Mouse (Mus musculus) heart, embryonic 14.5 days (tissue): ENCODE results near the gene Rtn4ip1. TPM values are rescaled to one million over a fixed set of nuclear protein-coding genes. Genes with fewer than 3 reads are reported as not detected.

Experiments used
- ATAC-seq: fragments of 200-750 bp; cut with Nextera tagmentation; 2 replicates; pipeline ENCODE4 v1.8.0; 2017; ENCODE audit warnings: low read depth, moderate TSS enrichment; ENCODE audit not compliant: insufficient number of reproducible peaks, insufficient read depth, low FRiP score
- H3K27ac ChIP-seq, 2 experiments: fragments of 200-500 bp in 1 of 2; fragments of 300-500 bp in 1 of 2; sonication (generic) in 1 of 2; replicated peaks in 1 of 2; 2 replicates each; pipeline ENCODE4 v1.5.1; 2012 to 2014; ENCODE audit warnings: low read depth in 2 of 2, low read length in 2 of 2, control low read depth in 1 of 2, mild to moderate bottlenecking in 1 of 2, mixed read lengths in 1 of 2; ENCODE audit not compliant: control insufficient read depth in 1 of 2, insufficient read depth in 1 of 2
- H3K27me3 ChIP-seq: fragments of 300-500 bp; sonication (generic); 2 replicates; pipeline ENCODE4 v1.6.1; 2014; ENCODE audit warnings: mild to moderate bottlenecking, low read length, control low read depth; ENCODE audit not compliant: control insufficient read depth, insufficient read depth
- H3K36me3 ChIP-seq: fragments of 300-500 bp; sonication (generic); 2 replicates; pipeline ENCODE4 v1.6.1; 2014; ENCODE audit warnings: mild to moderate bottlenecking, control low read depth, low read length, mixed read lengths; ENCODE audit not compliant: control insufficient read depth, insufficient read depth
- H3K4me1 ChIP-seq, 2 experiments: fragments of 200-500 bp in 1 of 2; fragments of 300-500 bp in 1 of 2; sonication (generic) in 1 of 2; 2 replicates each; pipeline ENCODE4 v1.6.1; 2012 to 2014; ENCODE audit warnings: low read length in 2 of 2, control low read depth in 1 of 2, mixed read lengths in 1 of 2; ENCODE audit not compliant: control insufficient read depth in 2 of 2, insufficient read depth in 2 of 2
- H3K4me2 ChIP-seq: fragments of 300-500 bp; sonication (generic); 2 replicates; pipeline ENCODE4 v1.6.1; 2014; ENCODE audit warnings: mild to moderate bottlenecking, low read length
- H3K4me3 ChIP-seq, 2 experiments: fragments of 200-500 bp in 1 of 2; fragments of 300-500 bp in 1 of 2; sonication (generic) in 1 of 2; 2 replicates each; pipeline ENCODE4 v1.5.1; 2012 to 2014; ENCODE audit warnings: low read length in 2 of 2, mild to moderate bottlenecking in 2 of 2, control low read depth in 1 of 2, low read depth in 1 of 2, moderate library complexity in 1 of 2; ENCODE audit not compliant: control insufficient read depth in 1 of 2, insufficient read depth in 1 of 2
- H3K9ac ChIP-seq: fragments of 300-500 bp; sonication (generic); 2 replicates; pipeline ENCODE4 v1.6.1; 2014; ENCODE audit warnings: mild to moderate bottlenecking, low read length
- H3K9me3 ChIP-seq: fragments of 300-500 bp; sonication (generic); 2 replicates; pipeline ENCODE4 v1.6.1; 2016; ENCODE audit warnings: low read length, control low read depth; ENCODE audit not compliant: control insufficient read depth
- WGBS: fragments of 180-500 bp; shearing (Covaris S2); extraction: QIAGEN DNeasy Blood & Tissue Kit; methylation state at CpG from one replicate; pipeline ENCODE4 v1.1.7; 2014; 5-methylcytosine and 5-hydroxymethylcytosine counted together
- polyA plus RNA-seq: library from polyadenylated mRNA; unstranded; fragments of >200 nt; fragmentation: Nextera tagmentation; extraction: Ambion mirVana; gene quantifications from 2 replicates; pipeline ENCODE4 v1.2.1, GENCODE M21; 2014

Gene Rtn4ip1
- polyA plus RNA-seq, 1 experiment from 2014 or later: 28.4 TPM

GRCm38 (mm10) chr10:43993198-43993597, 91.6 kb downstream of the Rtn4ip1 start:
- ATAC-seq: no peak
- peaks cover 0 to 3% of the 10 kb centered on the region in 2 experiments; a peak in 1 of 4 replicates for H3K4me1 ChIP-seq
- no peak overlapping the region for H3K4me3 ChIP-seq

GRCm38 (mm10) chr10:43995858-43996650, 94.4 kb downstream of the Rtn4ip1 start:
- no peaks in the 10 kb centered on the region for H3K36me3 ChIP-seq
- no peak overlapping the region for H3K9ac ChIP-seq
- no peak overlapping the region for H3K4me3 ChIP-seq
- 70% methylated on average over 10 of the region's 10 CpGs for WGBS
- ATAC-seq: no peak
- H3K4me2 ChIP-seq: no peak overlapping the region
- peaks cover 0 to 3% of the 10 kb centered on the region in 2 experiments; a peak in 2 of 4 replicates for H3K4me1 ChIP-seq
- no peaks in the 10 kb centered on the region for H3K9me3 ChIP-seq
- no peak overlapping the region for H3K27ac ChIP-seq
- H3K27me3 ChIP-seq: peaks cover 13% of the 10 kb centered on the region

More at GRCm38 (mm10) chr10:43993198-43993597, 91.6 kb downstream of the Rtn4ip1 start:
- H3K27ac ChIP-seq: no peak overlapping the region
- no peak overlapping the region for H3K4me2 ChIP-seq
- H3K9me3 ChIP-seq: no peaks in the 10 kb centered on the region
- no peaks in the 10 kb centered on the region for H3K36me3 ChIP-seq
- no peak overlapping the region for H3K9ac ChIP-seq
- no peaks in the 10 kb centered on the region for H3K27me3 ChIP-seq
- WGBS: 25% methylated on average over 6 of the region's 6 CpGs

- Histone ChIP-seq H3K36me3 (no peaks in the 10 kb centered on the region), H3K9ac (no peak overlapping the region), H3K27ac (no peak overlapping the region), H3K4me1 (peaks cover 0 to 3% of the 10 kb centered on the region in 2 experiments; a peak in 2 of 4 replicates), H3K9me3 (no peaks in the 10 kb centered on the region), H3K27me3 (peaks cover 25% of the 10 kb centered on the region), H3K4me3 (no peak overlapping the region), H3K4me2 (no peak overlapping the region)
- WGBS: 41% methylated on average over 10 of the region's 10 CpGs
- no peak for ATAC-seq
Observed at GRCm38 (mm10) chr10:43997276-43997675, 95.7 kb downstream of the Rtn4ip1 start.

GRCm38 (mm10) chr10:43998023-43998422, 96.4 kb downstream of the Rtn4ip1 start:
- Histone ChIP-seq H3K4me2 (no peak overlapping the region), H3K27me3 (peaks cover 33% of the 10 kb centered on the region), H3K36me3 (no peaks in the 10 kb centered on the region), H3K27ac (no peak overlapping the region), H3K9ac (no peak overlapping the region), H3K4me1 (peaks cover 0 to 3% of the 10 kb centered on the region in 2 experiments; a peak in 2 of 4 replicates), H3K9me3 (no peaks in the 10 kb centered on the region), H3K4me3 (no peak overlapping the region)
- 38% methylated on average over 9 of the region's 9 CpGs for whole genome bisulfite sequencing
- no peak for ATAC-seq

GRCm38 (mm10) chr10:43998503-43999082, 97.0 kb downstream of the Rtn4ip1 start:
- 29% methylated on average over 8 of the region's 8 CpGs for WGBS
- H3K27me3 ChIP-seq: peaks cover 38% of the 10 kb centered on the region
- H3K4me2 ChIP-seq: no peak overlapping the region
- no peaks in the 10 kb centered on the region for H3K36me3 ChIP-seq
- no peak for ATAC-seq
- H3K4me3 ChIP-seq: no peak overlapping the region
- H3K9ac ChIP-seq: no peak overlapping the region
- peaks cover 0 to 3% of the 10 kb centered on the region in 2 experiments; a peak in 2 of 4 replicates for H3K4me1 ChIP-seq
- H3K27ac ChIP-seq: no peak overlapping the region
- H3K9me3 ChIP-seq: no peaks in the 10 kb centered on the region

- no peak for ATAC-seq
- peaks cover 3 to 7% of the 10 kb centered on the region in 2 experiments; a peak in 3 of 4 replicates for H3K4me1 ChIP-seq
- no peaks in the 10 kb centered on the region for H3K9me3 ChIP-seq
- no peak overlapping the region for H3K4me2 ChIP-seq
- no peaks in the 10 kb centered on the region for H3K36me3 ChIP-seq
- WGBS: 70% methylated on average over 2 of the region's 2 CpGs
- H3K9ac ChIP-seq: no peak overlapping the region
- no peak overlapping the region for H3K4me3 ChIP-seq
- no peak overlapping the region for H3K27ac ChIP-seq
- H3K27me3 ChIP-seq: peaks cover 55% of the 10 kb centered on the region
Observed at GRCm38 (mm10) chr10:44000156-44000865, 98.7 kb downstream of the Rtn4ip1 start.

- Histone ChIP-seq H3K9me3 (no peaks in the 10 kb centered on the region), H3K4me2 (no peak overlapping the region), H3K27ac (no peak overlapping the region), H3K4me3 (no peak overlapping the region), H3K36me3 (no peaks in the 10 kb centered on the region), H3K9ac (no peak overlapping the region), H3K27me3 (peaks cover 72% of the 10 kb centered on the region), H3K4me1 (peaks cover 3 to 17% of the 10 kb centered on the region in 2 experiments)
- no peak for ATAC-seq
- WGBS: 31% methylated on average over 14 of the region's 14 CpGs
Observed at GRCm38 (mm10) chr10:44002004-44002940, 100.7 kb downstream of the Rtn4ip1 start.
